Mouse (Mus musculus): ENCODE results near the gene Igfbpl1.

The Igfbpl1 gene

DNA sequence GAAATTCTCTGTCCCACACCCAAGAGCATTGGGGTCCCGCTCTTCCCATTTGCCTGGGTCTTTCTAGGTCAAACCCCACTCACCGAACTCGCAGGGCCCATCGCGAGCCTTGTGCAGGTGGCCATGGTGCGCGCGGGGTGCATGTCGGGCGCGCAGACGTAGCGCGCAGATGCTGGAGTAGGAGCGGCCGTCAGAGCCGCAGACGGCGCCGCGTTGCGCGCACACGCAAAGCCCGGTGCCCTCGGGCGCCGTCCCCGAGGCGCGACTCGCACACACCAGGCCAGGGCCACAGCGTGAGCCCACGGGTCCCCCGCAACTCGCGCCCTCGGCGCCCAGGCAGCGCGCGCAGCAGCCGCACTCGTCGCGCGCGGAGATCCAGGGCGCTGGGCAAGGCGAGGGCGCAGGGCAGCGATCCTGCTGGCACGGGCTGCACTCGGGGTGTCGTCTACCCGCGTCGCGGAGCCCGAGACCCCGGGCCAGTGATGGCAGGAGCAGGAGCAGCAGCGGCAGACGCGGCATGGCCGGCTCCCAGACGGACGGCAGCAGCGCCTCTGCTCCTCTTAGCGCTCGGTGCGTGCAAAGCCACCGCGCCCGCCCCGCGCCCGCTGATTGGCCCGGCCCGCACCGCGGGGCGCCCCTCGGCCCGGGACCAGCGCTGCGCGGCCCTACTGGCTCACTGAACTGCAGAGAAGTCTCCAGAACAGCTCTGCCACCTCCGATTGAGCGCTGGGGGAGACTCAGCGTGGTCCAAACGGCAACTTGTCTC, at the start of gene Igfbpl1:
Igfbpl1 (minus strand) TSS at position 649 of the 766 bp plus-strand sequence.
- DNase-seq = no peak

DNA sequence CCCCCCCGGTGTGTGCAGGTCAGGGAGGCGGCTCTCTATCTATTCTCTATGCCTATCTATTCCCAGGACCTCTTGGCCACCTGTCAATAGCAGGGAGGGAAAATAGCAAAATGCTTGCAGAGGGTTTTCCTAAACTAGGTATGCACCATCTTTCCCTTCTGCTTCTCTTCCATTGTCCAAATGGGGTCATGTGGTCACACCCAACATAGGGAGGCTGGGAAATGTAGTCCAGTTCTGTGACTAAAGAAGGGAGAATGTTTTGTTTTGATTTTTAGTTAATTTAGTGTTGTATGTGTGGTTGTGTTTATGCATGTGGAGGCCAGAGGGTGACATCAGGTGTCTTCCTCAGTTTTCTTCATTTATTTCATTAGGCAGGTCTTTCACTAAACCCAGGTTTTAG, 45.4 kb upstream of the Igfbpl1 start:
- no peak for DNase-seq

DNA sequence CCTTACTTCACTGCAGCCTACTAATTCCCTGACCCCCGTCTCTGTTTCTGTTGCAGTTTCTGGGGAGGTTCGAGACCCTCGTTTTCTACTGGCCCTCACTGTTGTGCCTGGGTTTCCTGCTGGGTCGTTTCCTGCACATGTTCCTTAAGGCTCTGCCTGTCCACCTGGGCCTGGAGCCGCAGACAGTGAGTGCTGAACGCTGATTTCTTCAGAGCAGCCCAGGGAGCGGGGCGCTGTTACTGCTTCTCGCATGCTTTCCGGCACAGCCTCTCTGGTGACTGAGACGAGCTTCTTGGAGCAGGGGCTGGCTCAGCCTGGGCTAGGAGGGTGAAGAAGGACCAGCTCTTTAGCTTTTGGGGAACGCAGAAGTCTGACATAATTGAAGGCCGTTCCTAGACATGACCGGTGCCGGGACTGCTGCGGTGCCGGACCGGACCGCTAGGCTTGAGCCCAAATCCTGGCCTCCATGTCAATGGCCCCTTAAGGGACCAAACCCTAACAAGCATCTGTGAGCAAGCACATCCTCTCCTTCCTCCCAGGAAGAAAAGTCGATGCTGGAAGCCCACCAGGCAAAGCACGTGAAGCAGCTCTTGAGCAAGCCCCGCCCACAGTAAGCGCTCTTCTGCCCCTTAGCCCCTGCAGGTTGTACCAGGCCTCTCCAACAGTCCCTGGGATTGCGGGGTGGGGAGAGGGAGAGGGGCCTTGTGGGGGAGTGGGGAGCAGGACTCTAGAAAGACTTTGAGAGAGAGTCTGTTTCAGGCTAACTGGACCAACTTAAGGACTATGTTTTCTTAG, 42.5 kb upstream of the Igfbpl1 start:
- DNase-seq = no peak

DNA sequence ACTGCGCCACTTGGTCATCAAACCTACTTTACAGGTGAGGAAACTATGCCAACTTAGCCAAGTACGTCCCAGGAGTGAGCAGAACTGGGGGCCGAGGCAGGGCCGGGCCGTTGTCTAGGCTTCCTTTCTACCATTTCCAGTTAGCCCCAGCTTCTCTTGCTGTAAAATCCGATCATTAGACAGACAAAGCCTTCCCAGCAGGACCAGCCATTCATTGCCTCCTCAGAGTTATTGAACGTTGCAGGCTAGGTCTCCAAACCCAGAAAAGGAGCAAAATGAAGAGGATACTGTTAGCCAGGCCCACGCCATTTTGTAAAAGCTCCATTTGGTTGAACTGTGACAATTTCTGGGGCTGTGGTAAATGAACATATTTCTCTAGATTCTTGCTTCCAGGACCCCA, 40.7 kb upstream of the Igfbpl1 start:
- no peak for DNase-seq

DNA sequence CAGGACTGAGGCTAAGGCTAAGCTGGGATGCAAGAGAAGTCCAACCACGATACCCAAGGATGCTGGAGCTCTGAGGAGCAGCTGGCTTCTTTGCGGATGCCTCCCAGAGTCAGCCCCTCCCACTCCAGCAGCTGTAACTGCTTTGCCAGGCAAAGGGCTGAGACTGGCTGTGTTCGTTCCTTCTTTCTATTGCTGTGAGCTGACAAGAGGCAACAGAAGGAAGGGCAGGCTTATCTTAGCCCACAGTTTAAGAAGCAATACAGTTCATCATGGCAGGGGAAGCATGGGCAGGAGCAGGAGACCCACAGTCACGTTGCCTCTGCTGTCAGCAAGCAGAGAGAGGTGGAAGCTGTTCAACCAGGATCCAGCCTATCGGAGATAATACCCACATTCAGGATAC, 34.4 kb upstream of the Igfbpl1 start:
- DNase-seq = no peak

DNA sequence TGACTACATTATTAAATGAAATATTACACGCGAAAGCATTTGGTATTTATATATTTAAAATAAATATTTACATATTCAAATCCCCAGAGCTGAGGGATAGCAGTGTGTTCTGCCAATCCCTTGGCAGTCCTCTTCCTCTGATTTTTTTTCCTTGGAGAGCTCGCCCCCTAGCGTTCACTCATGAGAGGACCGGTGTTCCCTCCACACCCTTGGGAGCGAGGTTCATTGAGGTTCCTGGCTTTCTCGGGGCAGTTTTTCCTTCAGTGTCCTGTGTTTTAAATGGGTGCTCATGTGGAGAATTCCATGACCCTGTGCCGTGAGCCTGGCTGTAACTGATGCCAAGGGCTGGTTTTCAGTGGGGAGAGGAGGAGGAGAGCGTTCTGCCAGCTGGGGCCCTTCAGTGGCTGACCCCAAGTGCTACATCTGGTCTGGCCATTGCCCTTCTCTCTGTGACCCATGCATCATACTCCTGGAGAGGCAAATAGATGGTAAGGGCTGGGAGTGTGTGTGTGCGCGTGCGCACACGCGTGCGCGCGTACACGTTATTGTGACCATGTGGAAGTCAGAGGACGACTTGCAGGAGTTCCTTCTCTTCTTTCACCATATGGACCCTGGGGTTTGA, 29.2 kb upstream of the Igfbpl1 start:
- DNase-seq = peak; percentile 80

DNA sequence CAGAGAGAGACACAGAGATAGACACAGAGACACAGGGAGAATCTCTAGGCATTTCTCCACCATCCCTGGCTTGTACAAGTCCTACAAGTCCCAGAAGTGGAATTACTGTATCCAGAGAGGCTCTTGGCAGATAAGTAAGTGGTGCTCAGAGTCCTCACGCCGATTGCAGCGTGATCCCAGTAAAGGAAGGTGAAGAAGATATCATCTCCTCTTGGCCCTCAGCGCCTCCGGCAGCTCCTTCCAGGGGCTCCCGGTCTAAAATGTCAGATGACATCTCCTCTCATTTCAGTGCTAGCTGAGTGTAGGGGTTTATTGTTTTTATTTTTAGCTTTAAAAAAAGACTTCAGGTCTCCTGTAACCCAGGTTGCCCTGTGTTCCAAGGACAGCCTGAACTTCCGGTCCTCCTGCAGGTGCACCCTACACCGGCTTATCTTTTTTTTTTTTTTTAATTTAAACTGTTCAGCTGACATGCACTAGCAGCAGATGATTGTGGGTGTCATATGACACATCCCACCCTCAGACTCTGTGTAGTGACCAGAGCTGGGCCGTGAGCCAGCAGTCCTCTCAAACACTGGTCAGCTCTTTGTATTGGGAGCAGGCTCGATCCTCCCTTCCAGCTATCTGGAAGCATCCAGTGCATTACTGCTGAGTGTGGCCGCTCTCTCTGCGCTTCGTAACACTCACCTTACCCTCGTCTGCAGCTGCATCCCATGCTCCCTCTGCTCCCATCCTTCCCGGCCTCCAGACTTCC, 26.9 kb upstream of the Igfbpl1 start:
- peak; percentile 14 for DNase-seq

DNA sequence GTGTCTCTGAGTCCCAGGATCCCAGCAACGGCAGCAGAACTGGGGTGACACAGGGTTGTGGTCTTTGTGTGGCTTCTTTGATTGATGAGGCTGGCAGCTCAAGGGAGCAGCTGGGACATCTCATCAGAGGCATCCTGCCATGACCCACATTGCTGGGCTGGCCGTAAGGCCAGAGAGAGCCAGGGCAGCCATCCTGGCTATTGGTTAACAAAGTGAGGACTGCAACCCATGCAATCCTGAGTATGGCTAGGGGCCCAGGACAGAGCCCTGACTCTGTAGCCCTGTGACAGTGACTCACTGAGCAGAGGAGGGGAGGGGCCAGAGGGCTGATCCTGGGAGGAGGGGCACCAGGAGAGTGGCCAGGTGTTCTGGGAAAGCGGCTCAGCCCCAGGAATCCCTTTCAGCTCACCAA, 24.9 kb upstream of the Igfbpl1 start:
- DNase-seq = peak; percentile 39

DNA sequence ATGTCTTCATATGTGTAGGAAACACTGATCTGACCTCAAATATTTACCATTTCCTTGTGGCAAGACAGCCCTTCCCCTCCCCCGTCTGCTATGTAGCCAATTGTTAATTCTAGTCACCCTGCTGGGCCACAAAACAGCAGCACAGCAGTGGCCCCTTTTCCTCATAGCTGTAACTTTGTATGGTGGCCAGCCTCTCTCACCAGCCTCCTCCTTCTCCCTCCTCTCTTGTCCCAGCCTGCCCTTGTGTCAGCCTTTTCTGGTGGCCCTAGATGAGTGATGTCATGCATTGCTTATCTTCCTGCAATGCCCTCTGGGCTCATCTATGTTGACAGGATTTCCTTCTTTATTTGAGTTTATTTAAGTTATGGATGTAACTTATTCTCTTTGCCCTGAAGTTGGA, 22.7 kb upstream of the Igfbpl1 start:
- no peak for DNase-seq

DNA sequence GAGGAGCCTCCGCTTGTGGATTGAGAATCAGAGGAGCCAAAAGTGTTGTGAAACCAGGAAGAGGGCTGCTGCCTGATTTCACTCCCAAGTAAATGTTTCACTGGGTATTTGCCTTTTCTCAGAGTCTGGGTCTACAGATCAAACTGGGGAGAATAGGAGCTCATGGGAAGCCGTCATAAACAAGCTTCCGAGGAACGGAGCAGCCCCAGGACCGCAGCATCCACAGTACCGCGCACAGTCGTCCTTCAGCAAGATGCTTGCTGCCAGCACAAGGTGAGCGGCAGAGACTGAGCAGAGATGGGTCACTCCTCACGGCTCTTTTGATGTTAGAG, 22.1 kb upstream of the Igfbpl1 start:
- DNase-seq = no peak

DNA sequence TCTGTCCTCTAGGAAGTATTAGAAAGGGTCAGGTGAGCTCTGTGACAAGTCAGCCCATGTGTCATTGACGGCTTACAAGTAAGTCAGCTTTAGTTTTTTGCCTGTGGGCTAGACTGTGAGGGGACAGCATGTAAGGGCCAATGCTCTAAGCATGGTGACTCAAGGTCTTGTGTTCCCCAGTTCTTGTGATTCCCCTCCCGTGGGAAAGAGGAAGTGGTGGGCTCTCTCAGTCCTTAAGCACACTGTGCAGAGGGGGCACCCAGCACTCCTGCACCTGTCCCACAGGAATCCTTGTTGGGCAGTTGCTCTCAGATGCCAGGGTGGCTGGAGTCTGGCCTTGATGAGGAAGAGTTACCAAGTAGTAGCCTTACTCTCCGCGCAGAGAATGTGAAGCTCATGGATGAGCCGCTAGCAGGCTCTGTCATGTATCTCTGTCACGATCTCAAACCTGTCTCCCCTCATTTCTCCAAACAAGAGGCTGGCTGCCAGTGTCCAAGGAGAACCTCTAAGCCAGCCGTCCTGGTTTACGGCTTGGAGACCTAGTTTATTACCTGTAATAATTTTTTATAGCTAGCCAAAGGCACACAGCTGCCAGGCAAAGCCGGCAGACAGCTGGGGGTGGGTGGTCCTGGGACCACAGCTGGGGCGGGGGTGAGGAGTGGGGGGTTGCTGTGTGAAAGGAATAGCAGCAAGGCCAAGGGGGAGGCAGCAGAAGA, 21.5 kb upstream of the Igfbpl1 start, which contains the start of gene Stra6l:
Stra6l (plus strand) TSS at position 556 of the 716 bp plus-strand sequence.
- no peak for DNase-seq

DNA sequence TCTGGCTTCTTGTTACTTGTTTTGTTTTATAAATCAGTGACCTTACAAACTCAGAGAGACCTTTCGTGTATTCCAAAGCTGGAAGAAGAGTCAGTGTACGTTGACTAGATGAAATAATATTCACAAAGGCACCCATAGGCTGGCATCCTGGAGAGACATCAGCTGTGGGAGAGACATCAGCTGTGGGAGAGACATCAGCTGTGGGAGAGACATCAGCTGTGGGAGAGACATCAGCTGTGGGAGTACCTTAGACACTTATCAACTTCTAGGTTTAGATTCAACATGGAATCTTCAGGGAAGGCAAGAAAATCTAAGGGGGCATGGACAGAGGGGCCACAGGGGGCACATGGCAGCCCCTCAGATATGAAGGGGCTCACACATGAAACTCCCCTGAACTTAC, 19.5 kb upstream of the Igfbpl1 start:
- no peak for DNase-seq

DNA sequence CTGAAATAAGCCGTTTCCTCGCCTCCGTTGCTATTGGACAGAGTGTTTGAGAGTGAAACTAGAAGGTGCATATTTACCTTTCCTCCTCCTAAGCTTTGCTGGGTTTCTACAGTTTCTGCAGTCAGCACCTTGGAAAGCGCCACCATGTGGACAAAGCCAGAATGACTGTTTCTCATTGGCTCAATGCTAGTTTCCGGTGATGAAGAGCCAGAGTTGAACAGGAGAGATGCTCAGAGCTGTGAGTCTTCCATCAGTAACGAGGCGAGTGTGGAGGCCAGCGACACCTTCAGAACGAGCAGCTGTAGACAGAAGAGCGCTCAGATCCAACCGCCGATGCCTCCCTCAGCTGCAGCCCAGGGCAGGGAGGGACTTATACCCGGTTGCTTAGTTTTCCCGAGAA, 17.6 kb upstream of the Igfbpl1 start:
- peak; percentile 42 for DNase-seq

DNA sequence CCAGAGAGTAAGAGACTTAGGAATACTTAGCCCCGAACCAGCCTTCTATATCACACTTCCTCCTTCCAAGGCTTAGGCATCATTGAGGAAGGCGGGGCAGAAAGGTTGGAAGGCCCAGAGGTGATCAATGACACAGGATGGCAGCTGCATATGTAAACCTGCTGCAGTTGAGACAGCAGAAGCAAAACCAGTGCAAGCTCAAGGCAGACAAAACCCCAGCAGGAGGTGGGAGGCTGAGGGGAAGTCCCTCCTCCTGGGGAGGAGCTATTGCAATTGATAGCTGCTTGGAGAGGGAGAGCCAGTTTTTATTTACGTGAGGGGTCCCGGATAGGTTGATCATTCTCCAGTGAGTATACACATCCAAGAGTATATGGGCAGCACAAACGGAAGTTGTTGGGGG, 6.7 kb upstream of the Igfbpl1 start:
- no peak for DNase-seq

DNA sequence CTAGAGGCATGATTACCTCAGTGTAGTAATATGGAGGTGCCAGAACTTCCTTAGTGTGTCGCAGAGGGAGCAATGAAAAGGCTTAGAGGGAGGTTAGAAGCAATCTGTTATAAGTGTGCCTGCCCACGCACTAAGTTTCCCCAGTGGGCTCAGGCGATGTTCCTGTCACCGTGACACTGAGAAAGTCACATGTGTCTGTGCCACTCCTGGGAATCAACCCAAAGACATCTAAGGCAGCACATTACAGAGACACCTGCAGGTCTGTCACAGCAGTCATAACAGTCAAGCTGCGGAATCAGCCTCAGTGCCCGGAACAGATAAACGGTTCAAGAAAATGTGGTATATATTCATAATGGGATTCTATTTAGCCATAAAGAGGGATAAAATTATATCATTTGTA, 5.3 kb upstream of the Igfbpl1 start:
- DNase-seq = no peak

DNA sequence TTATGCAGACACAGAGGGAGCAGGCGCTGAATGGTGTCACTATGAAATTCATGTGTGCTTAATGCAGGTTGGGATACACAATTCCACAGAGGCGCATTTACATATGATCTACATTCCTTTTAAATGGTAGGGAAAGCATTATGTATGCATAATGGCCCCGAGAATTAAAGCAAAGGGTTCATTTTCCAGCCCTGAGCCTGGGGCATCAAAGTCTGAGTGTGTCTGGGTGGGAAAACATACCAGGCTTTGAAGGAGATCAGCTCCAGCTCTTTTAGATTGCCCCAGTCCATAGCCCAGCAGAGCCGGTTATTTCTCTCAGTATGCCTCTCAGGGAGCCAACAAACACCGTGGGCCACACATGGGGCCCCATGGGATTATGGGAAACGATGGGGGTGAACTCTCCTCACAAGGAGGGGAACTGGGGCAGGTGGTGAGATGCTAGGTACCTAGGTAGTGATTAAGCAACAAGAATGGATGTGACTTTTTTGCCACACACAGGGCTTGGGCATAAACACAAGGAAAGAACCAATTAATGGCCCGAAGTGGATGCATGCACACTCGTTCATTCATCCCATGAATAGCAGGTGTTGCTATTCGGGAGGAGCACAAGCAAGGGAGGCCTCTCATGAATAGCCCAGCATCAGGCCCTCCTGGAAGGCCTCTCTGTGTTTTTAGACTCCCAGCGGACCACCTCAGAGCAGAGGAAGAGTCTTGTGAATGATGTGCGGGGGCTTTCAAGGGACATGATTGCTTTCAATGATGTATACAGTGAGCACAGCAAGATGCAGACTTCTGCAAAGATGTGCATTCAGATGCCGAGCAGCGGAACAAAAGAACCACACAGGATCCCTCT, 3.4 kb upstream of the Igfbpl1 start:
- no peak for DNase-seq

DNA sequence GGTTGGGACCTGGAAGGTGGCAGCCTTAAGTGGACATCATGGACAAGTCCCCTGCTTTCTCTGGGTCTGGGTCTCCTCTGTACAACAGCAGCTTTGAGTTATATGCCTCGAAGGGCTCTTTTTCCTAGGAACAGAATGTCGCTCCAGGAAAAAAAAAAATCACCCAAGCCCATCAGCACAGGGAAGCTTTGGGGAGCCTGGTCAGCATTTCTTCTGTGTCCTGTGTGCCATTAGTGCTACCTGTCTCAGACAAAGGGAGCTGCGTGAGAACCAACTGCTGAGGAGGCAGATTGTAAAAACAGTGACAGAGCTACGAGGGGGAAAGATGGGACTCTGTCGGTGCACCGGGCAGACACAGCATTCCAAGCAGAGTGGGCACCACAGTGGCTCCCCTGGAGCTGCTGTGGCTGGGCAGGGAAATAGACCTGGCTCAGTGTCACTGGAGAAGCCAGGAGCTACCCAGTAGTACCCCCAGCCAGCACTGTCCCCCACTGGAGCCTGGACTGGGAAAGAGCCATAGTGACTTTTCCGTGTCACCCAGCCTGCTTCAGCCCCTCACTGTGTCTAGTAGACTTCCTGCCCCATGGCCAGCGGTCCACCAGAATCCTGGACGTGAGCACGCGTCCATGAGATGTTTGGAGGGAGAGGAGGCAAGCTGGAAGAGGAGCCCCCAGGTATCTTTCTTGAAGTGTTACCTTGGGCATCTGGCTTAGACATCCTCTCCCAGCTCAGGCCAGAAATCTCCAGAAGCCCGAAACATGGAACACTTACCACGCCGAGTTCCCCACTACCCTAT, 1.8 kb downstream of the Igfbpl1 start:
- DNase-seq = no peak

DNA sequence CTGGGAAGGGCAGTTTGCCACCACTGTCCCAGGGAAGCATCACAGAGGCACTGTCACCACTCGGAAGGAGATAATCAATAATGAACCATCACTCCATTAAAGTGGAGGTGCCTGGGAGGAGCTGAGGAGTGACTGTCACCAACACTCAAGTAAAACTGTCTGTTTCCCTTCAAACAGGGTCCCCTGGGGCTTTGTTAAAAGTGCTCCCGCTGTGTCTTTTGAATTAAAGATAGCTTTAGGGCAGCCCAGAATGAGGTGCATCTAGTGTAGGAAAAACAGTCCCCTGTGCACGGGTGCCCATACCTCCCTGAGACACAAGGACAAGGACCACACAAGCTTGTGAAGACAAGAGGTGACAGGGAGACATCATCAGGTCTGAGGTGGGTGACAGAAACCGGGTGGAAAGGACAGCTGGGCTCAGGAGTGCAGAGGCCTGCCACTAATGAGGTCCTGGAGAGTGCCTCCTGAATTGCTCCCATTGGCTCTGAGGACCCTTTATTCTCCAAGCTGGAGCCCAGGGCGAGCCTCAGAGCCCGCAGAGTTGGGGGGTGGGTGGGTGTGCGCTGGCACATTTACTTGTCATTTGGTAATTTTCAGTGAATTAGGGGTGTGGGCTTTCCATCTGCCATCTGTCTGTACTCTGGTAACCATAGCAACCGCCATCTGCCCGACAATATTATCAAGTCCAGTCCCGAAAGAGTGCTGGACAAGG, 2.5 kb downstream of the Igfbpl1 start:
- no peak for DNase-seq

DNA sequence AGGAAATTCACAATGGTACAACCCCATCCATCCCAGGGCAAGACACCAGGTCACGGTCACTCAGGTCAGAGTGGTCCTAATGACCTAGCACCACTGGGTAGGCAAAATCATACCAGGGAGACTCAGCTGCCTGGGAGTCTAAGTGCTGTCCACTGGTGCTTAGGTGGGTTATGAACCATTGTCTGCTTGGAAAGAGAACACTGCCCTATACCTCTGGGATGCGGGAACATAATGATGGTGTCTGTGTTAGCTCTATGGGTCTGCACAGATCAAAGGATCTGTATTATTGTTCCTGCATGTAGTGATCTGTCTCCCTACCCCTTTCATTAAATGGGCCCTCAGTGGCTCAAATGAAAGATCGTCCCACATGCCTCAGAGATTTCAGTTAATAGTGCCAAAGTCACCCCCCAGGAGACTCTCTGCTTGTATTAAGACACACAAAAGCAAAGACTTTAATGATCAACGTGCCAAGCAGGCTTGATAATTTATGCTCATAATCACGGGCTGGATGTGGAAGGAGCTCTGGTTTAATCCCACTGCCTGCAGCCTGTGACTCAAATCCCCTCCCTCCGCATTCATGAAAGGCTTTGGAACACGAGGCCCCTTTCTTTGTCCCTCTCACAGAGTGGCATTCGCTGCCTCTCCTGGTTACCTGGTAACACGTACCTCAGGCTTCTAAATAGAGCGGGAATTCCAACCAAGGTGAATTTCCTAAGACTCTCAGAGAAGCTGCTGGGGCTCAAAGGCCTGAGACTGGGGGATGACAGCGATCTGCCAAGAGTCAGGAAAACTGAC, 3.7 kb downstream of the Igfbpl1 start:
- DNase-seq = no peak
